8 mouse cellular contexts compared by ENCODE assay signal in the genomic region with DNA sequence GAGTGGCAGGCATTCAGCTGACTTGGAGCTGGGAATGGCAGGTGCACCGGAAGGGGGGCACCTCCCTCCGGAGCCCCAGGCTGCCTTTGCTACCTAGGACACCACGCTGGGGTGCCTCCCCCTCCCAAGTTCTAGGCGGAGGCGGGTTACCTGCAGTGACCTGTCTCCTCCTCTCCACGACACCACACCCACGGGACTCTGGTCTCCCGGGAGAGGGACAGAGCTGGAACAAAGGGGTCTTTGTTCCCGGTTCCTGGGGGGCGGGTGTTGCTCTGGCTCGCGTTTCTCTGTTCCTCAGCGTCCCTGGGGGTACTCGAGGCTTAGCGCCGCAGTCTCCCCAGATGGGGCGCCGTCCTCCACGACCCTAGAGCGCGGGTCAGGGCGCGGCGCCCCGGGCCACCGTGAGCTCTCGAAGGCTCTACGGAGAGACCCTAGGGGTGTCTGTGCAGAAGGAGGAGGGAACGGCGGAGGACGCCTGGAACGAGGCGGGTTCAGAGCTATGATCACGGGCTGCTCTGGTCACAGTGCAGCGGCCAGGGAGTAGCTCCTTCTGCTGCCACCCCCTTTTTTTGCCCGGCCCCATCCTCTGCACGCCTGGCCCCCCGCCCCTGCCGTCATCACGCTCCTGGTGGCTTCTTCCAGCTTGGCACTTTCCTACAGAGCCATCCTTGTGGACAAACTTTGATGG. TPM values are rescaled to one million over a fixed set of nuclear protein-coding genes. Genes with fewer than 3 reads are reported as not detected.
DNase-seq lines count a peak whose midpoint lies in the region; ATAC-seq lines count a peak whose summit lies in the region.

A gene (plus strand): TSS at position 617 of the 688 bp plus-strand sequence.

- DNase-seq in kidney, adult 8-10 months, result no peak
- peak; percentile 40 for DNase-seq in R1 (ENCODE audit: low read depth, low spot score)
- peak; percentile 55 for DNase-seq in embryonic facial prominence, embryonic 14.5 days (ENCODE audit: low spot score)
- peak; percentile 4 to 7 for DNase-seq in layer of hippocampus, postnatal 25 days (ENCODE audit: extremely low spot score in 1 of 2, low spot score in 1 of 2)
- DNase-seq in gastrocnemius, adult 8-10 months (ENCODE audit: low spot score in 2 of 2), result no peak
- DNase-seq in urinary bladder, adult 18-20 months (ENCODE audit: low spot score in 2 of 2), result no peak

- H3K4me2 ChIP-seq in kidney, embryonic 14.5 days (replicated peaks; ENCODE audit: low read depth, low read length), result peak within 1 kb of the TSS; percentile 70
- peak within 1 kb of the TSS; percentile 60 for H3K4me2 ChIP-seq in embryonic facial prominence, embryonic 14.5 days (ENCODE audit: low read depth, low read length)
- peak within 1 kb of the TSS; percentile 77 for H3K4me2 ChIP-seq in neural tube, embryonic 13.5 days

- no peak within 1 kb of the TSS for H3K27ac ChIP-seq in kidney, embryonic 14.5 days (ENCODE audit: low read depth, low read length)
- H3K27ac ChIP-seq in embryonic facial prominence, embryonic 14.5 days (replicated peaks; ENCODE audit: low read depth, low read length), result no peak within 1 kb of the TSS; the same call in 1 of the 2 replicates
- H3K27ac ChIP-seq in neural tube, embryonic 13.5 days (replicated peaks), result peak within 1 kb of the TSS; percentile 94

- peak within 1 kb of the TSS; percentile 44 for H3K4me3 ChIP-seq in kidney, embryonic 14.5 days (ENCODE audit: low read length)
- peak within 1 kb of the TSS; percentile 39 for H3K4me3 ChIP-seq in embryonic facial prominence, embryonic 14.5 days (ENCODE audit: low read depth, low read length)
- peak within 1 kb of the TSS; percentile 66 for H3K4me3 ChIP-seq in neural tube, embryonic 13.5 days

- H3K9ac ChIP-seq in kidney, embryonic 14.5 days (ENCODE audit: low read depth, low read length), result peak within 1 kb of the TSS; percentile 36; the same call in 1 of the 2 replicates
- H3K9ac ChIP-seq in embryonic facial prominence, embryonic 14.5 days (ENCODE audit: low read depth, low read length), result peak within 1 kb of the TSS; percentile 45
- peak within 1 kb of the TSS; percentile 93 for H3K9ac ChIP-seq in neural tube, embryonic 13.5 days

- WGBS in kidney, embryonic 14.5 days, result under 1% methylated on average over 36 of the region's 40 CpGs
- WGBS in embryonic facial prominence, embryonic 14.5 days, result 1% methylated on average over 20 of the region's 40 CpGs
- WGBS in neural tube, embryonic 13.5 days, result under 1% methylated on average over 40 of the region's 40 CpGs

- H3K4me1 ChIP-seq in kidney, embryonic 14.5 days (ENCODE audit: control insufficient read depth, insufficient read depth, low read length), result no peaks in the 10 kb centered on the region
- 0 out of 2 replicates have a peak, but pooled peaks cover 3% of the 10 kb centered on the region for H3K4me1 ChIP-seq in embryonic facial prominence, embryonic 14.5 days (ENCODE audit: control insufficient read depth, insufficient read depth, low read length)
- H3K4me1 ChIP-seq in neural tube, embryonic 13.5 days (replicated peaks), result peaks cover 21% of the 10 kb centered on the region

- H3K36me3 ChIP-seq in kidney, embryonic 14.5 days (ENCODE audit: control insufficient read depth, insufficient read depth, low read length), result no peaks in the 10 kb centered on the region
- no peaks in the 10 kb centered on the region for H3K36me3 ChIP-seq in embryonic facial prominence, embryonic 14.5 days (ENCODE audit: control insufficient read depth, insufficient read depth, low read length)
- H3K36me3 ChIP-seq in neural tube, embryonic 13.5 days, result no peaks in the 10 kb centered on the region

- ATAC-seq in kidney, embryonic 14.5 days (ENCODE audit: low FRiP score, low TSS enrichment), result peak; percentile 63
- ATAC-seq in embryonic facial prominence, embryonic 14.5 days (ENCODE audit: low read depth), result peak; percentile 69
- peak; percentile 65 for ATAC-seq in neural tube, embryonic 13.5 days (ENCODE audit: low read depth)

- H3K9me3 ChIP-seq in kidney, embryonic 14.5 days (ENCODE audit: control insufficient read depth, low read length), result no peaks in the 10 kb centered on the region
- H3K9me3 ChIP-seq in embryonic facial prominence, embryonic 14.5 days (ENCODE audit: control insufficient read depth, low read length), result no peaks in the 10 kb centered on the region
- no peaks in the 10 kb centered on the region for H3K9me3 ChIP-seq in neural tube, embryonic 13.5 days

- H3K27me3 ChIP-seq in kidney, embryonic 14.5 days (ENCODE audit: control insufficient read depth, insufficient read depth, low read length), result peaks cover 25% of the 10 kb centered on the region
- peaks cover 38% of the 10 kb centered on the region for H3K27me3 ChIP-seq in embryonic facial prominence, embryonic 14.5 days (replicated peaks; ENCODE audit: control insufficient read depth, insufficient read depth, low read length)
- H3K27me3 ChIP-seq in neural tube, embryonic 13.5 days, result peaks cover 16% of the 10 kb centered on the region

RNA-seq across cellular contexts. Expression of the gene that starts here (rescaled TPM):
- 0.66 and 0.76 TPM in 2 replicates for polyA plus RNA-seq in kidney, embryonic 14.5 days (2014; fragmentation: Nextera tagmentation; extraction: Ambion mirVana)
- polyA plus RNA-seq in embryonic facial prominence, embryonic 14.5 days (2014; fragmentation: Nextera tagmentation; extraction: Ambion mirVana), result 0.75 and 0.83 TPM in 2 replicates
- under 1 TPM; 0.39 to 0.68 TPM for total RNA-seq in layer of hippocampus, postnatal 25 days (2021)
- polyA plus RNA-seq in neural tube, embryonic 13.5 days (2015; fragmentation: Nextera tagmentation; extraction: Ambion mirVana), result 4.6 and 4.8 TPM in 2 replicates
- total RNA-seq in gastrocnemius, adult 8-10 months (2022), result under 1 TPM in 1 of 4 experiments, not detected in 3; 0.07 TPM

Comparison
In these comparisons a context has a peak if more than half of its experiments do, and no peak if none do; other contexts are left out.
1. Peak in ATAC-seq, H3K4me3 ChIP-seq, H3K9ac ChIP-seq and H3K4me2 ChIP-seq in kidney, embryonic 14.5 days; RNA of the gene not detected or under 1 TPM.
2. Peak in DNase-seq, ATAC-seq, H3K4me3 ChIP-seq, H3K9ac ChIP-seq and H3K4me2 ChIP-seq in embryonic facial prominence, embryonic 14.5 days; RNA of the gene not detected or under 1 TPM.
3. Peak in DNase-seq in layer of hippocampus, postnatal 25 days; RNA of the gene not detected or under 1 TPM.
4. H3K9ac ChIP-seq: peak in every context shown above with its lines; median percentile 93 in neural tube, embryonic 13.5 days; 45 in embryonic facial prominence, embryonic 14.5 days; 36 in kidney, embryonic 14.5 days.